Mouse (Mus musculus) megakaryocyte-erythroid progenitor cell, adult 5-6 weeks (primary cell): ENCODE results near the gene Cep131. TPM values are rescaled to one million over a fixed set of nuclear protein-coding genes. Genes with fewer than 3 reads are reported as not detected.

Source experiments
- ATAC-seq: replicated peaks from 2 replicates; pipeline ENCODE4 v1.8.0; 2016; ENCODE audit warnings: mild to moderate bottlenecking, inconsistent platforms; ENCODE audit not compliant: severe bottlenecking, poor library complexity, low FRiP score, low TSS enrichment
- total RNA-seq, 2 experiments: library from RNA; stranded (forward) in 1 of 2; stranded (reverse) in 1 of 2; fragments of 200-1000, 215-1000 nt in 1 of 2; fragments of >200 nt in 1 of 2; fragmentation: Nextera tagmentation in 1 of 2; gene quantifications; 2 replicates each; pipeline ENCODE4 v1.2.3; 2014 to 2017

The Cep131 gene
- total RNA-seq (2014; fragmentation: Nextera tagmentation) (9.6 and 18.9 TPM in 2 replicates), total RNA-seq (2017) (18.1 and 22.3 TPM in 2 replicates)

GRCm38 (mm10) chr11:120086702-120087152, at the start of gene Cep131:
Cep131 (minus strand) TSS chr11:120086827.
- ATAC-seq, result peak; percentile 98

GRCm38 (mm10) chr11:120136195-120136594, 49.6 kb upstream of the Cep131 start:
- ATAC-seq, result 0 out of 2 replicates have a peak, but pooled peaks have one; percentile 5

- ATAC-seq, result 0 out of 2 replicates have a peak, but pooled peaks have one; percentile 4
Observed at GRCm38 (mm10) chr11:120134847-120135530, 48.4 kb upstream of the Cep131 start.

- ATAC-seq, result no peak
Observed at GRCm38 (mm10) chr11:120134148-120134547, 47.5 kb upstream of the Cep131 start.

GRCm38 (mm10) chr11:120129281-120129680, 42.7 kb upstream of the Cep131 start:
- no peak for ATAC-seq

- no peak for ATAC-seq
Observed at GRCm38 (mm10) chr11:120126845-120127244, 40.2 kb upstream of the Cep131 start.

- no peak for ATAC-seq
Observed at GRCm38 (mm10) chr11:120122126-120122525, 35.5 kb upstream of the Cep131 start.

- ATAC-seq, result 0 out of 2 replicates have a peak, but pooled peaks have one; percentile 20
Observed at GRCm38 (mm10) chr11:120120642-120121420, 34.2 kb upstream of the Cep131 start.

- ATAC-seq, result no peak
Observed at GRCm38 (mm10) chr11:120119936-120120541, 33.4 kb upstream of the Cep131 start.

GRCm38 (mm10) chr11:120119108-120119507, 32.5 kb upstream of the Cep131 start:
- ATAC-seq, result no peak

- no peak for ATAC-seq
Observed at GRCm38 (mm10) chr11:120117626-120118025, 31.0 kb upstream of the Cep131 start.

- ATAC-seq, result no peak
Observed at GRCm38 (mm10) chr11:120114488-120115215, 28.0 kb upstream of the Cep131 start.

GRCm38 (mm10) chr11:120112136-120112535, 25.5 kb upstream of the Cep131 start:
- ATAC-seq, result no peak

- ATAC-seq, result no peak
Observed at GRCm38 (mm10) chr11:120111033-120111432, 24.4 kb upstream of the Cep131 start.

- ATAC-seq, result 0 out of 2 replicates have a peak, but pooled peaks have one; percentile 20
Observed at GRCm38 (mm10) chr11:120110554-120110953, 23.9 kb upstream of the Cep131 start.

- no peak for ATAC-seq
Observed at GRCm38 (mm10) chr11:120109558-120110210, 23.1 kb upstream of the Cep131 start.

GRCm38 (mm10) chr11:120107796-120108195, 21.2 kb upstream of the Cep131 start:
- no peak for ATAC-seq

GRCm38 (mm10) chr11:120107026-120107425, 20.4 kb upstream of the Cep131 start:
- no peak for ATAC-seq

GRCm38 (mm10) chr11:120103431-120103997, 16.9 kb upstream of the Cep131 start:
- ATAC-seq, result no peak
